Mouse (Mus musculus): ENCODE results near the gene Tmem179. TPM values are rescaled to one million over a fixed set of nuclear protein-coding genes. Genes with fewer than 3 reads are reported as not detected.

Tmem179 gene
- polyA plus RNA-seq, 1 experiment from 2014 or later: 1.5 TPM

DNA sequence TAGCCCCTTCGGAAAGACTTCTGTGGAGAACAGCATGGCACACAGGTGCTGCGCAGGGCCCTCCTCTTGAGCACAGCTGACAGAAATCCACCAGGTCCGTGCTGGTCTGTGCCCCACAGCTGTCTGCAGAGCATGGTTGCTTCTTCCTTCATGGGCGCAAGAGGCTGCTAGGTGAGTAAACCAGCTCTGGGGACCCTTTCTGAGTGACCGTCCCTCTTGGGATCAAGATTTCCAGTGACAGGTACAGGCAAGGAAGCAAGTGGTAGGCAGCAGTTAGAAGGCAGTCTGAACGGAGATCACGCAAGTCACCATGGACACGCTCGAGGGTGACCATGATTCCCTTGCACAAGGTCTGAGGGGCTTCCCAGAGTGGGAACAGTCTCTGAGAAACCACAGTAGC lies 27.0 kb downstream of the Tmem179 start:
- Histone ChIP-seq H3K27ac (replicated peaks) (no peak overlapping the region), H3K9ac (ENCODE audit: low read length) (no peak overlapping the region), H3K4me3 (ENCODE audit: low read depth, low read length) (no peak overlapping the region), H3K4me2 (replicated peaks; ENCODE audit: low read depth) (no peak overlapping the region), H3K9me3 (ENCODE audit: control insufficient read depth, low read length) (no peaks in the 10 kb centered on the region), H3K4me1 (replicated peaks; ENCODE audit: control insufficient read depth, insufficient read depth) (no peaks in the 10 kb centered on the region; the same call in 1 of the 2 replicates), H3K36me3 (ENCODE audit: control insufficient read depth, insufficient read depth, low read length) (no peaks in the 10 kb centered on the region), H3K27me3 (ENCODE audit: control insufficient read depth, insufficient read depth, low read length) (no peaks in the 10 kb centered on the region)
- TF ChIP-seq EP300 (optimal IDR thresholded peaks at IDR 0.05) (no peak), CTCF (IDR thresholded peaks at IDR 0.05; ENCODE audit: low read depth) (no peak)
- 92% methylated on average over 9 of the region's 9 CpGs for WGBS
- ATAC-seq (ENCODE audit: low FRiP score, low TSS enrichment) (no peak), DNase-seq (ENCODE audit: low spot score) (no peak)

DNA sequence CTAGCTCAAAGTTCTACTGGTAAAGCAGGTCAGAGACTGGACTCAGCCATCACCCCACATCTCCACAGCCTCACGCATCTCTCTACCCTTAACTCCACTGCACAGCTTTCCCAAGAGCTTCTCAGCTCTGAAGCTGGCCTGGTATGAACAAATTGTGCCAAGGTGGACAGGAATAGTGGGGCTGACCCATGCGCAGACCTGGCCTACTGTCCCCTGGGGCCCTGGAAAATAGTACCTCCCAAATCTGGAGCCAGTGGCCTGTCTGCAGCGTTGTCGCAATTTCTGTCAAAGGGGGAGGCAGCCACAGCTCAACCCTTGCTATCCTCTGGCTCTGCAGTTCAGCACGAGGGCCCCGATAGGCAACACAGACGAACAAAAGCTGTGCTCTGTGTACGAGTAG lies 27.4 kb downstream of the Tmem179 start, which contains the start of gene A530016L24Rik:
Gene A530016L24Rik, plus strand, starts transcription at position 315 of the 400 bp plus-strand sequence.
- ATAC-seq (ENCODE audit: low FRiP score, low TSS enrichment) (no peak), DNase-seq (ENCODE audit: low spot score) (no peak)
- no peak for TF ChIP-seq CTCF (IDR thresholded peaks at IDR 0.05; ENCODE audit: low read depth)
- TF ChIP-seq EP300 (optimal IDR thresholded peaks at IDR 0.05): no peak
- H3K9me3 ChIP-seq (ENCODE audit: control insufficient read depth, low read length): no peaks in the 10 kb centered on the region
- no peaks in the 10 kb centered on the region; the same call in 1 of the 2 replicates for H3K4me1 ChIP-seq (replicated peaks; ENCODE audit: control insufficient read depth, insufficient read depth)
- no peak within 1 kb of the TSS for H3K4me2 ChIP-seq (replicated peaks; ENCODE audit: low read depth)
- no peak within 1 kb of the TSS for H3K9ac ChIP-seq (ENCODE audit: low read length)
- H3K27ac ChIP-seq (replicated peaks): no peak within 1 kb of the TSS
- 84% methylated on average over 8 of the region's 8 CpGs for WGBS
- no peaks in the 10 kb centered on the region for H3K36me3 ChIP-seq (ENCODE audit: control insufficient read depth, insufficient read depth, low read length)
- no peak within 1 kb of the TSS for H3K4me3 ChIP-seq (ENCODE audit: low read depth, low read length)
- no peaks in the 10 kb centered on the region for H3K27me3 ChIP-seq (ENCODE audit: control insufficient read depth, insufficient read depth, low read length)

DNA sequence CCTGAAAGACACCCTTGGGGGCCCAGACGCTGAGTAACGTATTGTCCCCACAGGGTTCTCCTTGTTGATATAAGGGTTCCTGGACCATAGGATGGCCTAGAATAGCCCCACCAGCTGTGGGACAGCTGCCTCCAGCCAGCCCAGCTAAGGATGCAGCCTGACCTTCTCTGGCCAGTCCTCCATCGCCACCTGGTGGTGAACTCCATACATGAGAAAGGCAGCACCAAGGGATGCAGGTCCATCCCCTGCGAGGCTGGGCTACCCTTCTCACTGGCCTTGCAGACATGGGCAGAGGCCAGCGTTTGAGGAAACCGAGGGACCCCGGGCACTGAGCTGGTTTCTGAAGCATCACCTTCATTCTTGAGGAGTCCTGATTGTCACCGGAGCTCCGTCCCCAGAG lies 42.8 kb downstream of the Tmem179 start:
- 12% methylated on average over 9 of the region's 9 CpGs for WGBS

DNA sequence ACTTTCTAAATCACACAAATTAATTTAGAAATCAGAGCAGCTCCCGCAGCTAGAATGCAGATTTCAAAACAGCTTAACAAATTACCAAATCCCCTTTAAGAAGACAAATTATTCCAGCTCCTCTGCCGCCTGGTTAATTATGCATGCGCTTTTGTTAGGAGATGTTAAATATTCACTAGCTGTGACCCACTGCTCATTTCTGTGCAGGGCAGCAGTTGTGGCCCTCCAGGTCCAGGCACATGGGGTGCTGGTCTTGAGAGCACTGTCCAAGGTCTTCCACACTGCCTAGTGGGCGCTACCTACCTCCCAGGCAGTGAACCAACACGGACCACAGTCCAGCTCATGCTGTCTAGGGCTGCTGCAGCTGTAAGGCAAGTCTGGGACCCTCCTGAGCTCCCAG lies 46.3 kb downstream of the Tmem179 start:
- Histone ChIP-seq H3K4me3 (ENCODE audit: low read depth, low read length) (no peak overlapping the region), H3K9ac (ENCODE audit: low read length) (no peak overlapping the region), H3K4me2 (replicated peaks; ENCODE audit: low read depth) (no peak overlapping the region), H3K4me1 (replicated peaks; ENCODE audit: control insufficient read depth, insufficient read depth) (no peaks in the 10 kb centered on the region), H3K36me3 (ENCODE audit: control insufficient read depth, insufficient read depth, low read length) (no peaks in the 10 kb centered on the region), H3K27ac (replicated peaks) (no peak overlapping the region), H3K9me3 (ENCODE audit: control insufficient read depth, low read length) (no peaks in the 10 kb centered on the region), H3K27me3 (ENCODE audit: control insufficient read depth, insufficient read depth, low read length) (no peaks in the 10 kb centered on the region)
- TF ChIP-seq CTCF (IDR thresholded peaks at IDR 0.05; ENCODE audit: low read depth): no peak
- no peak for TF ChIP-seq EP300 (optimal IDR thresholded peaks at IDR 0.05)
- ATAC-seq (ENCODE audit: low FRiP score, low TSS enrichment) (no peak), DNase-seq (ENCODE audit: low spot score) (no peak)
- 73% methylated on average over 5 of the region's 5 CpGs for WGBS

More for the DNA sequence above, 42.8 kb downstream of the Tmem179 start:
- H3K27ac ChIP-seq (replicated peaks): no peak overlapping the region
- H3K4me2 ChIP-seq (replicated peaks; ENCODE audit: low read depth): no peak overlapping the region
- H3K36me3 ChIP-seq (ENCODE audit: control insufficient read depth, insufficient read depth, low read length): no peaks in the 10 kb centered on the region
- H3K27me3 ChIP-seq (ENCODE audit: control insufficient read depth, insufficient read depth, low read length): no peaks in the 10 kb centered on the region
- no peaks in the 10 kb centered on the region for H3K4me1 ChIP-seq (replicated peaks; ENCODE audit: control insufficient read depth, insufficient read depth)
- ATAC-seq (ENCODE audit: low FRiP score, low TSS enrichment) (peak; percentile 85), DNase-seq (ENCODE audit: low spot score) (peak; percentile 85)
- H3K9ac ChIP-seq (ENCODE audit: low read length): no peak overlapping the region
- H3K9me3 ChIP-seq (ENCODE audit: control insufficient read depth, low read length): no peaks in the 10 kb centered on the region
- H3K4me3 ChIP-seq (ENCODE audit: low read depth, low read length): no peak overlapping the region
- TF ChIP-seq CTCF (IDR thresholded peaks at IDR 0.05; ENCODE audit: low read depth): peak; percentile 99
- TF ChIP-seq EP300 (optimal IDR thresholded peaks at IDR 0.05): no peak

DNA sequence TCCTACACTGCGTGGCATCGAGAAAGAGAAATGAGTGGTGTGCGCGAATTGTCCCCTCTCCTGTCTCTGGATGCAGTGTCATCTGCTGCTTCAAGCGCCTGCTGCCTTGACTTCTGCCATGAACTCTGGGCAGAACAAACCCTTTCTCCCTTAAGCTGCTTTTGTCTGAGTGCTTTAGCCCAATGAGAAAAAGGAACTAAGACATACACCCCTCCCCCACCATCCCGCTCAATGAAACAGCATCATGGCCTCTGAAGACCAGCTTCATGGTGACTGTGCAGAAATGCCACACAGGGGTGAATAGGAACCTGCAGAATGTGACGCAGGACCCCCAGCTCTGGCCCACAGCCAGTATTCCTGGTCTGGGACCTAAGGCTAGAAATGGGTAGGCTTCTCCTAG lies 47.2 kb downstream of the Tmem179 start:
- no peak overlapping the region for H3K4me3 ChIP-seq (ENCODE audit: low read depth, low read length)
- H3K27ac ChIP-seq (replicated peaks): no peak overlapping the region
- H3K9me3 ChIP-seq (ENCODE audit: control insufficient read depth, low read length): no peaks in the 10 kb centered on the region
- H3K36me3 ChIP-seq (ENCODE audit: control insufficient read depth, insufficient read depth, low read length): no peaks in the 10 kb centered on the region
- no peaks in the 10 kb centered on the region for H3K27me3 ChIP-seq (ENCODE audit: control insufficient read depth, insufficient read depth, low read length)
- ATAC-seq (ENCODE audit: low FRiP score, low TSS enrichment): no peak
- 87% methylated on average over 7 of the region's 7 CpGs for WGBS
- no peak overlapping the region for H3K4me2 ChIP-seq (replicated peaks; ENCODE audit: low read depth)
- no peak for DNase-seq (ENCODE audit: low spot score)
- no peak overlapping the region for H3K9ac ChIP-seq (ENCODE audit: low read length)
- TF ChIP-seq CTCF (IDR thresholded peaks at IDR 0.05; ENCODE audit: low read depth): no peak
- no peak for TF ChIP-seq EP300 (optimal IDR thresholded peaks at IDR 0.05)
- H3K4me1 ChIP-seq (replicated peaks; ENCODE audit: control insufficient read depth, insufficient read depth): no peaks in the 10 kb centered on the region

DNA sequence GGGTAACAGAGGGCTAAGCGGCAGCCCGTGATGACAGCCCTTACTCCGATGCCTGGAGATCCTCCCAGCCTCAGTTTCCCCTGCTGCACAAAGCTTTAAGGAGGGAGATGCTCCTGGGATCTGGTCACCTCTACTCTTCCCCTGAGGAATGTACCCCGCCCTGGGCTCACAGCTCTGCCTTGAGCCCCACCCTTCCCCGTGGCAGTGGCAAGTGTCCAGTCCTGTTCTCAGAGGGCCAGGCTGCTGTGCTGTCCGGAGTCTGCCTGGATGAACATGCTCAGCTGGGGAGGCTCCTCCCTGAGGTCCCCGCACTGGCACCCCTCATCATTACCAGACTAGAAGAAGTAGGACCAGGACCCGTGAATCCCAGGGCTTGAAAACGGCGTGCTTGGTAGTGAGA lies 49.2 kb downstream of the Tmem179 start:
- H3K9me3 ChIP-seq (ENCODE audit: control insufficient read depth, low read length): no peaks in the 10 kb centered on the region
- no peaks in the 10 kb centered on the region for H3K27me3 ChIP-seq (ENCODE audit: control insufficient read depth, insufficient read depth, low read length)
- no peak overlapping the region for H3K27ac ChIP-seq (replicated peaks)
- ATAC-seq (ENCODE audit: low FRiP score, low TSS enrichment): no peak
- no peak for TF ChIP-seq EP300 (optimal IDR thresholded peaks at IDR 0.05)
- no peak for TF ChIP-seq CTCF (IDR thresholded peaks at IDR 0.05; ENCODE audit: low read depth)
- no peaks in the 10 kb centered on the region for H3K36me3 ChIP-seq (ENCODE audit: control insufficient read depth, insufficient read depth, low read length)
- no peaks in the 10 kb centered on the region for H3K4me1 ChIP-seq (replicated peaks; ENCODE audit: control insufficient read depth, insufficient read depth)
- H3K4me3 ChIP-seq (ENCODE audit: low read depth, low read length): no peak overlapping the region
- no peak for DNase-seq (ENCODE audit: low spot score)
- no peak overlapping the region for H3K9ac ChIP-seq (ENCODE audit: low read length)
- 68% methylated on average over 10 of the region's 10 CpGs for WGBS
- no peak overlapping the region for H3K4me2 ChIP-seq (replicated peaks; ENCODE audit: low read depth)

Data from stomach, postnatal 0 days (tissue).